Mouse (Mus musculus): ENCODE results near the gene Cux2.
"Not testable (repeated sequence)": the region's sequence is repeated elsewhere in the genome, so short reads cannot be mapped to it uniquely, and the experiment has no call there.

The Cux2 gene

GRCm38 (mm10) chr5:121858427-121858826, 191.5 kb downstream of the Cux2 start:
- DNase-seq, result no peak

GRCm38 (mm10) chr5:121856740-121857139, 193.2 kb downstream of the Cux2 start:
- DNase-seq, result no peak

DNA sequence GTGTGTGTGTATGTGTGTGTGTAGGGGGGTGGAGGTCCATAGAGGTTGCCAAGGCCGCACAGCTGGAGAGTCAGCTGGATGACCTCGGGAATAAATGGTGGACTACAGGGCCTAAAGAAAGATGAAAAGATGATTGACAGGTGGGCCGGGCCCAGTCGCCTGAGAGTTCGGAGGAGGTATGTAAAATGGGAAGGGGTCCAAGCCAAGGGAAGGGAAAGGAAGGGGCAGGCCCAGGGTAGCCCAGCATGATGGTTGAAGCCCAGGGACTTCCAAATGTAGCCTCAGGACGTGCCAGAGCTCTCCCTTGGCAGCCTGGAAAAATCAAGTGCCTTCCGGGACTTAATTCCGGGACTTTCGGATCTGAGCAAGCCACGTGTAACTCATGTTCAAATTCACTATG, 195.1 kb downstream of the Cux2 start:
- no peak for DNase-seq

GRCm38 (mm10) chr5:121853368-121854051, 196.4 kb downstream of the Cux2 start:
- no peak for DNase-seq

DNA sequence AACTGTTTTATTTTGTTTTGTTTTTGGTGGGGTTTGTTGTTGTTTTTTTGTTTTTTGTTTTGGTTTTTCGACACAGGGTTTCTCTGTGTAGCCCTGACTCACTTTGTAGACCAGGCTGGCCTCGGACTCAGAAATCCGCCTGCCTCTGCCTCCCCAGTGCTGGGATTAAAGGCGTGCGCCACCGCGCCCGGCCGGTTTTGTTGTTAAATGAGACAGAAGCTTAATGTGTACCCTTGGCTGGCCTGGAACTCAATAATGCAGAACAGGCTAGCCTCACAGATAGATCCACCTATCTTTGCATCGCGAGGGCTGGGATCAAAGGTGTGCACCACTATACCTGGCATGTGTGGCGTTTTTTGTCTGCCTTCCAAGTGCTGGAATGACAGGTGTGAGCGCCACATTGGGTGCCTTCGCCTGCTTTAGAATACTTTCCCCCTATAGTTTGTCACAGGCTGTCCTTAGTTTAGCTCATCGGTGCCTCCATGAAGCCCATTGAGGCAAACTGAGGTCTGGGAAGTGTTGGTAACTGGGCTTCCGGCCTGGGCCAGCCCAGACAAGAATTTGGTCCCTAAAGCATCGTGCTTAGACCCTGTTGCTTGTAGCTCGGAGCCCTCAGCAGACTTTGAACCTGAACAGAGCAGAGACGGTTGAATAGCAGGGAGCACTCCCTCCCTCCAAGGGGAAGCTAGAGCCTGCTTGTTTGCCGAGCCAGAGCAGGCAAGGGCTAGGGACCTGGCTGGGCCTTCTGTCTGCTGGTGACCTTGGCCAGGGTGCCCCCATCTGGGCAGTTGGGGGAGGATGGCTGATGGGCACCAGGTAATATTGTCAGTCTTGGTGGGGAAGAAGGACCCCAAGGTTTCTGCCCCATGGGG, 200.2 kb downstream of the Cux2 start:
- no peak for DNase-seq

GRCm38 (mm10) chr5:121848743-121849142, 201.2 kb downstream of the Cux2 start, which contains the start of gene Pheta1:
TSS of gene Pheta1 (plus strand) at chr5:121848984.
- peak; percentile 91 for DNase-seq

- no peak for DNase-seq
Observed at GRCm38 (mm10) chr5:121848035-121848519, 201.8 kb downstream of the Cux2 start.

DNA sequence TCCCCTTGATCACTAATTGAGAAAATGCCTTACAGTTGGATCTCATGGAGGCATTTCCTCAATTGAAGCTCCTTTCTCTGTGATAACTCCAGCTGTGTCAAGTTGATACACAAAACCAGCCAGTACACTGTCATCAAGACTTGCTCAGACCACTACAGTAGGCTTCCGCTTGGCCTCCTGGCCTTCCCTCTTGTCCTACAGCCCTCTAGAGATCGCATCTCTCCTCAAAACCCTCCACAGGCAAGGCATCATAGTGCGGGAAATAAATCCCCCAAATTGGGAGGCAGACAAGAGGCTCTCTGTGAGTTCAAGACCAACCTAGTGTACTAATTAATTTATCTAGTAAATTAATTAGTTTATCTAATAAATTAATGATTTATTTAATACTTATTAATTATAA, 202.6 kb downstream of the Cux2 start:
- DNase-seq, result not testable (repeated sequence)

DNA sequence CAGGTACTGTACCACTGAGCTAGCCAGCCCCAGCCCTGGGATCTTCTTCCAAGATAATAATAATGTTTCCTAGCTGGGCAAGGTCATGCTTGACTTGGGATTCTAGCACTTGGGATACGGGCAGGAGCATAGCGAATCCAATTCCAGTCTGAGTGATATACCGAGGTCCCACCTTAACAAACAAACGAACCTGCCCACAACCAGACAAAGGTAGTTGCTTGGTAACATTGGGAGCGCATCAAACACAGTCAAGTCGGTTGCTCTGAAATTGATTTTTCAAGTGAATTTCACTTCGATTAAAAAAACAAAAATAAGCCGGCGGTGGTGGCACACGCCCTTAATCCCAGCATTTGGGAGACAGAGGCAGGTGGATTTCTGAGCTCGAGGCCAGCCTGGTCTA, 203.6 kb downstream of the Cux2 start:
- DNase-seq, result no peak

DNA sequence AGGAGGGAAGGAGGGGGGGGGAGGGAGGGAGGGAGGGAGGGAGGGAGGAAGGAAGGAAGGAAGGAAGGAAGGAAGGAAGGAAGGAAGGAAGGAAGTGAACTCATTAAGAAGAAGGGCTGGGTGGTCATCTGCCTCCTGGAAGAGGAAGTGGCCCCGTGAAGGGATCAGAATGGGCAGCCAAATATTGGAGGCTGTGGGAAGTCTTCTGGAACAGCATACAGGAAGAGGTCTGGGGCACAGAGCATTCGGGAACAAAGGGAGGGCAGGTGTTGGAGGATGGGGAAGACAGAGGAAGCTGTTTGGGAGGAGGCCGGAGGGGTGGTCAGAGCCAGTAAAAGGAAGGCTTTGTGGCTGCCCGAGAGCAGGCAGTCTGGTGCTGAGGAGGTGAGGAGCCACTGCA, 204.5 kb downstream of the Cux2 start:
- DNase-seq, result no peak

DNA sequence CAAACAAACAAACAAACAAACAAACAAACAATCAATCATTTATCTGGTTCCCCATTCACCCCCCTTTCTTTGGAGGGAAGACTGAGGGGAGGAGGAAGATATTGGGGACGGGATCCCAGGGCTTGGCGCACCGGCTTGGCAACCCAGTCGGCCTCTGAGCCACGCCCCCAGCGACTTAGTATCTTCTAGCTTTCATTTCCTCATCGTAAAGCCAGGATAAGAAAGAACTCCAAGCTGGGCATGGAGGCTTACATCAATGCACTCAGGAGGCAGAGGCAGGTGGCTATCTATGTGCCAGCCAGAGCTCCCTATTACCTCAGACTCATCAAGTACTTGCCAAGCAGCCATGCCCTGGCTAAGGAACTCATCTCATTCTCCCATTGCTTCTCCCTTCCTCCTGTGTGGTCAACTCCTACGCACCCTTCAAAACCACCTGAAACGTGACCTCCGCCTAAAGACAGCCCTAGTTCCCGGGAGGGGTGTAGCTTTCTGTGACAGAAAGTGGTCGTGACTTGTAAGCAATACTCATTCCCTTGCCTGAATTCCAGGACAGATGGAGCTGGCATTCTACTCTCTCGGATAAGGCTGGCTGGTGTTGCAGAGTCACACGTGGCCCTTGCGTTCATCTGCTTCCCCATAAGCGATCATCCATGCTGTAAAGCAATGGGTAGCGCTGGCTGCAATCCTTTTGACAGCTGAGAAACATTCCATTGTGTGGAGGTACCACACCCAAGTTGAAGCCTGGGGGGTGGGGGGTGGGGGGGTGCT, 206.6 kb downstream of the Cux2 start:
- DNase-seq, result no peak

- DNase-seq, result peak; percentile 78
Observed at GRCm38 (mm10) chr5:121842665-121843118, 207.2 kb downstream of the Cux2 start.

GRCm38 (mm10) chr5:121841973-121842372, 207.9 kb downstream of the Cux2 start:
- no peak for DNase-seq

GRCm38 (mm10) chr5:121841516-121841915, 208.4 kb downstream of the Cux2 start:
- DNase-seq, result no peak

- DNase-seq, result no peak
Observed at GRCm38 (mm10) chr5:121839128-121839473, 210.8 kb downstream of the Cux2 start.

- peak; percentile 80 for DNase-seq
Observed at GRCm38 (mm10) chr5:121838341-121839127, 211.4 kb downstream of the Cux2 start.

DNA sequence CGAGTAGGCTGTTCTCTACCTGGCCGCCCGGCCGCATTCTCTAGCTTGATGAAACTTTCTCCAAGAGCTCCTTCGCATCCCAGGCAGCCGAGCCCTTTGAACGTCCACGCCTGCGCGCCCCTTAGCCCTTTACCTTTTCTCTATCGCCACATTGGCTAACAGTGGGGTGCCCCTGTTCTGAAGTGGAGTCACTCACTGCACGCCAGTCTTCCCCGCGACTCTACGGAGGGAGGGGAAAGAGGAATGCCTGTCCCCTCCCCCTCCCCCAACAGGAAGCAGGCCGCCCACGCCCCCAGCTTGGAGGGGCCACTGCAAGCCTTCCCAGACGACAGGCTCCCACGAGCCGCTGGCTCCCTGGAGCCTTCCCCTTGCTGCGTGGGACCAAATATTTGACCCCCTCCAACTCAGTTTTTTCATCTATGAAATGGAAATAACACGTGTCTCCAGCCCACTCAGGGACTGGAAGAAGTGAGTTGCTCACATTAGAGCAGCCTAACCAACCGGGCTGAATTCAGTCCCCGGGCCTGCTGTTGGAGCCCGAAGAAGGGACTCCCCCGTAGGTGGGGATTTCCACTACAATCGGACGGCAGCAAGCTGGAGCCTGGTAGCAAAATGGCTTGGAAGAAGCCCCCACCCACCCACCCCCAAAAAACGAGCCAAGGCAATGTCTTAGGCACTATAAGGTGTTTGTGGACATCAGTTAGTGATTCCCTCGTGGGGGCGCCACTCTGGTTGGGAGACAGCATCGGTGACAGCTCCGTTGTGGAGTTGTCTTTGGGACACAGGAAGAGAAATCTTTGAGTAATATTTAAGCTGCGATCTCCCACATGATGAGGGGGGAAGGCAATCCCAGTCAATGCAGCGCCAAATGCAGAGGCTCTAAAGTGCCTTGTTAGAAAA, 212.2 kb downstream of the Cux2 start, which contains the start of gene Sh2b3:
TSS of gene Sh2b3 (minus strand) at position 206 of the 900 bp plus-strand sequence.
- peak; percentile 69 for DNase-seq

GRCm38 (mm10) chr5:121836692-121837415, 213.0 kb downstream of the Cux2 start:
- DNase-seq, result peak; percentile 86

GRCm38 (mm10) chr5:121835949-121836691, 213.8 kb downstream of the Cux2 start:
- peak; percentile 90 for DNase-seq
